Comparison of ENCODE assay signal across 8 mouse cellular contexts in the genomic region with DNA sequence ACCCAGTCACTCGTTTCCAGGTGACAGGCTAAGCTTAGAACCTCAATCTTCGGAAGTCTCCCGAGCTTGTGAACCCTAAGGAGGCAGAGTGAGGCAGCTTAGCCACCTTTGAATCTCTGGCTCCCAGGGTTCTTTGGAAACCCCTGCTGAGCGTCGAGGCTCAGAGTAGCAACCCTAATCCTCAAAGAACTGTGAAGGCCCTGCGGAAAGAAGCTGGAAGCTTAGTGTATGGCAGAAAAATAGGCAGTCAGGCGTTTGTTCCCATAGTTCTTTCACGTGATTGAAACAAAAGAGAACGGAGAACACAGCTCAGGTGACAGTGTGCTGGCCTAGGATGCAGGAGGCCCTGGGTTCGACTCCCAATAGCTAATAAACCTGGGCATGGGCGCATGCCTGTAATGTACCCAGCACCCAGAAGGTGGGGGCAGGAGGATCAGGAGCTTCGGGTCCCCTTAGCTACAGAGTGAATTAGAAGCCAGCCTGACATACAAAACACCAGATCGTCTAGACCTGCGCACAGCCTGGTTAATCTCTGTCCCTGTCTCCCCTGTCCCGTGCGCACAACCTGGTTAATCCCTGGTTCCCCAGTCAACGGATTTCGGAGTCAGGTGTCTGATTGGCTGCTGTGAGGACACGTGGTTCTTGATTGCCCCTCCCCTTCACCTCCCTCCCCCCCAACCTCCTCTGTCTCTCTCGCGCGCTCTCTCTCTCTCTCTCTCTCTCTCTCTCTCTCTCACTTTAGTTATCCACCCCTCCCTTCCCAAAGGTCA. TPM values are rescaled to one million over a fixed set of nuclear protein-coding genes. Genes with fewer than 3 reads are reported as not detected.
DNase-seq lines count a peak whose midpoint lies in the region; ATAC-seq and TF ChIP-seq lines count a peak whose summit lies in the region.

No protein-coding gene starts in this region.

- H3K4me1 ChIP-seq in heart, postnatal 0 days (ENCODE audit: control insufficient read depth, insufficient read depth): no peaks in the 10 kb centered on the region
- peaks cover 3% of the 10 kb centered on the region; the same call in 1 of the 2 replicates for H3K4me1 ChIP-seq in stomach, embryonic 15.5 days

- WGBS in heart, postnatal 0 days: 15% methylated on average over 20 of the region's 22 CpGs
- WGBS in stomach, embryonic 15.5 days: 13% methylated on average over 22 of the region's 22 CpGs

- DNase-seq in thymus, postnatal 14 days: peak; percentile 30
- no peak for DNase-seq in thymus, postnatal 4 days
- peak; percentile 70 for DNase-seq in embryo, embryonic 9.5 days (ENCODE audit: extremely low spot score)
- peak; percentile 67 for DNase-seq in heart, postnatal 0 days (ENCODE audit: low spot score)
- DNase-seq in kidney, postnatal 4 days: peak; percentile 61 to 70
- no peak for DNase-seq in T-cell, adult 2 months (ENCODE audit: low spot score)

- TF ChIP-seq EP300 in heart, postnatal 0 days (IDR thresholded peaks at IDR 0.05; ENCODE audit: low read depth): no peak

- peak overlapping the region; percentile 25 for H3K4me3 ChIP-seq in heart, postnatal 0 days (ENCODE audit: low read depth, low read length)
- H3K4me3 ChIP-seq in stomach, embryonic 15.5 days (replicated peaks): peak overlapping the region; percentile 40

- peak; percentile 86 for ATAC-seq in heart, postnatal 0 days (ENCODE audit: insufficient read depth, low read depth)
- ATAC-seq in megakaryocyte-erythroid progenitor cell, adult 5-6 weeks (replicated peaks; ENCODE audit: low FRiP score, low TSS enrichment, poor library complexity, severe bottlenecking): peak; percentile 83
- ATAC-seq in stomach, embryonic 15.5 days (ENCODE audit: insufficient read depth, low FRiP score, low read depth): peak; percentile 74

- 0 out of 2 replicates have a peak, but pooled peaks cover 3% of the 10 kb centered on the region for H3K27me3 ChIP-seq in heart, postnatal 0 days (ENCODE audit: control insufficient read depth, insufficient read depth, low read length)
- no peaks in the 10 kb centered on the region for H3K27me3 ChIP-seq in stomach, embryonic 15.5 days (replicated peaks)

- H3K36me3 ChIP-seq in heart, postnatal 0 days (replicated peaks; ENCODE audit: control insufficient read depth, insufficient read depth, low read length): peaks cover 13% of the 10 kb centered on the region
- H3K36me3 ChIP-seq in stomach, embryonic 15.5 days: 0 out of 2 replicates have a peak, but pooled peaks cover 6% of the 10 kb centered on the region

- no peak for TF ChIP-seq CTCF in heart, postnatal 0 days (IDR thresholded peaks at IDR 0.05; ENCODE audit: low read depth)

- H3K9ac ChIP-seq in heart, postnatal 0 days (replicated peaks; ENCODE audit: low read depth, low read length): peak overlapping the region; percentile 21; the same call in 1 of the 2 replicates
- H3K9ac ChIP-seq in stomach, embryonic 15.5 days: peak overlapping the region; percentile 34; the same call in 1 of the 2 replicates

- H3K27ac ChIP-seq in heart, postnatal 0 days (ENCODE audit: low read depth): no peak overlapping the region
- H3K27ac ChIP-seq in stomach, embryonic 15.5 days: no peak overlapping the region

- H3K9me3 ChIP-seq in heart, postnatal 0 days (replicated peaks; ENCODE audit: control insufficient read depth, low read length): no peaks in the 10 kb centered on the region
- H3K9me3 ChIP-seq in stomach, embryonic 15.5 days: no peaks in the 10 kb centered on the region

- peak overlapping the region; percentile 57 for H3K4me2 ChIP-seq in heart, postnatal 0 days (ENCODE audit: low read depth, low read length)
- H3K4me2 ChIP-seq in stomach, embryonic 15.5 days: peak overlapping the region; percentile 62

RNA-seq across cellular contexts. Expression of gene Sirt4, which starts 9.0 kb away (rescaled TPM):
- 13.8 and 29.0 TPM in 2 replicates for total RNA-seq in heart, postnatal 0 days (2014; rRNA removed; ENCODE audit: low replicate concordance)
- polyA plus RNA-seq in heart, postnatal 0 days (2015; fragmentation: Nextera tagmentation; extraction: Ambion mirVana): 14.5 and 15.4 TPM in 2 replicates
- 10.7 and 20.4 TPM in 2 replicates for total RNA-seq in megakaryocyte-erythroid progenitor cell, adult 5-6 weeks (2014; fragmentation: Nextera tagmentation)
- total RNA-seq in megakaryocyte-erythroid progenitor cell, adult 5-6 weeks (2017): 3.4 and 7.2 TPM in 2 replicates
- 21.7 and 26.6 TPM in 2 replicates for polyA plus RNA-seq in stomach, embryonic 15.5 days (2015; fragmentation: Nextera tagmentation; extraction: Ambion mirVana)

RNA-seq across cellular contexts. Expression of gene Pla2g1b, which starts 9.5 kb away (rescaled TPM):
- not detected in 2 replicates for total RNA-seq in heart, postnatal 0 days (2014; rRNA removed; ENCODE audit: low replicate concordance)
- polyA plus RNA-seq in heart, postnatal 0 days (2015; fragmentation: Nextera tagmentation; extraction: Ambion mirVana): not detected in 2 replicates
- total RNA-seq in megakaryocyte-erythroid progenitor cell, adult 5-6 weeks (2014; fragmentation: Nextera tagmentation): not detected in 2 replicates
- not detected in 2 replicates for total RNA-seq in megakaryocyte-erythroid progenitor cell, adult 5-6 weeks (2017)
- 12.0 and 15.4 TPM in 2 replicates for polyA plus RNA-seq in stomach, embryonic 15.5 days (2015; fragmentation: Nextera tagmentation; extraction: Ambion mirVana)

RNA-seq across cellular contexts. Expression of gene Pxn, which starts 31.0 kb away (rescaled TPM):
- total RNA-seq in heart, postnatal 0 days (2014; rRNA removed; ENCODE audit: low replicate concordance): 66.6 and 68.8 TPM in 2 replicates
- 19.3 and 19.9 TPM in 2 replicates for polyA plus RNA-seq in heart, postnatal 0 days (2015; fragmentation: Nextera tagmentation; extraction: Ambion mirVana)
- total RNA-seq in megakaryocyte-erythroid progenitor cell, adult 5-6 weeks (2014; fragmentation: Nextera tagmentation): 31.8 and 34.0 TPM in 2 replicates
- total RNA-seq in megakaryocyte-erythroid progenitor cell, adult 5-6 weeks (2017): 36.1 and 47.5 TPM in 2 replicates
- polyA plus RNA-seq in stomach, embryonic 15.5 days (2015; fragmentation: Nextera tagmentation; extraction: Ambion mirVana): 37.0 and 43.0 TPM in 2 replicates

RNA-seq across cellular contexts. Expression of gene Msi1, which starts 46.1 kb away (rescaled TPM):
- total RNA-seq in heart, postnatal 0 days (2014; rRNA removed; ENCODE audit: low replicate concordance): 2.5 and 5.6 TPM in 2 replicates
- 0.99 and 1.1 TPM in 2 replicates for polyA plus RNA-seq in heart, postnatal 0 days (2015; fragmentation: Nextera tagmentation; extraction: Ambion mirVana)
- total RNA-seq in megakaryocyte-erythroid progenitor cell, adult 5-6 weeks (2014; fragmentation: Nextera tagmentation): not detected in 2 replicates
- not detected in 2 replicates for total RNA-seq in megakaryocyte-erythroid progenitor cell, adult 5-6 weeks (2017)
- polyA plus RNA-seq in stomach, embryonic 15.5 days (2015; fragmentation: Nextera tagmentation; extraction: Ambion mirVana): 8.0 and 8.3 TPM in 2 replicates

Comparison
In these comparisons a context has a peak if more than half of its experiments do, and no peak if none do; other contexts are left out.
1. DNase-seq: peak in thymus, postnatal 14 days (single experiment), embryo, embryonic 9.5 days (single experiment), heart, postnatal 0 days (single experiment) and kidney, postnatal 4 days (2 of 2); none in thymus, postnatal 4 days (single experiment) and T-cell, adult 2 months (single experiment).
2. Peak in every context shown above with its lines, with median percentiles within 50 percentile points of each other: ATAC-seq.